Mouse (Mus musculus) midbrain, embryonic 12.5 days (tissue): ENCODE results near the gene Hormad2. TPM values are rescaled to one million over a fixed set of nuclear protein-coding genes. Genes with fewer than 3 reads are reported as not detected.

Experiments
- ATAC-seq: fragments of 200-750 bp; cut with Nextera tagmentation; 2 replicates; pipeline ENCODE4 v1.8.0; 2017; ENCODE audit warnings: low read depth, moderate TSS enrichment, moderate library complexity; ENCODE audit not compliant: low FRiP score
- H3K27ac ChIP-seq: fragments of 300-500 bp; sonication (generic); replicated peaks from 2 replicates; pipeline ENCODE4 v1.5.1; 2016; ENCODE audit warnings: mild to moderate bottlenecking
- H3K27me3 ChIP-seq: fragments of 300-500 bp; sonication (generic); 2 replicates; pipeline ENCODE4 v1.6.1; 2016; ENCODE audit warnings: mild to moderate bottlenecking
- H3K36me3 ChIP-seq: fragments of 300-500 bp; sonication (generic); 2 replicates; pipeline ENCODE4 v1.6.1; 2016
- H3K4me1 ChIP-seq: fragments of 300-500 bp; sonication (generic); 2 replicates; pipeline ENCODE4 v1.6.1; 2016
- H3K4me2 ChIP-seq: fragments of 300-500 bp; sonication (generic); replicated peaks from 2 replicates; pipeline ENCODE4 v1.6.1; 2016; ENCODE audit warnings: mild to moderate bottlenecking, moderate library complexity
- H3K4me3 ChIP-seq: fragments of 300-500 bp; sonication (generic); 2 replicates; pipeline ENCODE4 v1.5.1; 2016; ENCODE audit warnings: mild to moderate bottlenecking
- H3K9ac ChIP-seq: fragments of 300-500 bp; sonication (generic); replicated peaks from 2 replicates; pipeline ENCODE4 v1.6.1; 2016; ENCODE audit warnings: mild to moderate bottlenecking, moderate library complexity
- H3K9me3 ChIP-seq: fragments of 300-500 bp; sonication (generic); 2 replicates; pipeline ENCODE4 v1.6.1; 2016; ENCODE audit warnings: mild to moderate bottlenecking
- WGBS: fragments of 180-500 bp; shearing (Covaris S2); methylation state at CpG from one replicate; pipeline ENCODE4 v1.1.7; 2016; 5-methylcytosine and 5-hydroxymethylcytosine counted together
- polyA plus RNA-seq: library from polyadenylated mRNA; unstranded; fragments of >200 nt; fragmentation: Nextera tagmentation; extraction: Ambion mirVana; gene quantifications from 2 replicates; pipeline ENCODE4 v1.2.1, GENCODE M21; 2016

Hormad2 gene
- polyA plus RNA-seq, 1 experiment from 2014 or later, result not detected

DNA sequence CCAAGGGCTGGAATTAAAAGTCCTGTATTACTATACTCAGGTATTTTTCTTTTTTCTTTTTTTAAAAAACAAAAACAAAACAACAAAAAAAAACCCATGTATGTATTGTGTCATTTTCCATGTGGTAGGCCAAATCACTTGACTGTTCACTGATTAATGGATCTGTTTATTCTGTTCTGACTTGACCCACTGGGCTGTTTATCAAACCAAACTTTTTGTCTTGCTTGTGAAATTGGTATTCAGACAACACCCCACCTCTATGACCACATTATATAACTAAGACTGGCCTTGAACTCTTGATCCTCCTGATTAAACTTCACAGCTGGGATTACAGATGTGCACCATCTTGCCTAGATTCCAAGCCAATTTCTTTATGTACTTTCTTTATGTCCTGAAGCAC is 46.7 kb downstream of the Hormad2 start:
- Histone ChIP-seq H3K4me3 (no peak overlapping the region), H3K9me3 (no peaks in the 10 kb centered on the region), H3K27ac (no peak overlapping the region), H3K4me1 (no peaks in the 10 kb centered on the region), H3K4me2 (no peak overlapping the region), H3K27me3 (no peaks in the 10 kb centered on the region), H3K9ac (no peak overlapping the region), H3K36me3 (no peaks in the 10 kb centered on the region)
- no peak for ATAC-seq

DNA sequence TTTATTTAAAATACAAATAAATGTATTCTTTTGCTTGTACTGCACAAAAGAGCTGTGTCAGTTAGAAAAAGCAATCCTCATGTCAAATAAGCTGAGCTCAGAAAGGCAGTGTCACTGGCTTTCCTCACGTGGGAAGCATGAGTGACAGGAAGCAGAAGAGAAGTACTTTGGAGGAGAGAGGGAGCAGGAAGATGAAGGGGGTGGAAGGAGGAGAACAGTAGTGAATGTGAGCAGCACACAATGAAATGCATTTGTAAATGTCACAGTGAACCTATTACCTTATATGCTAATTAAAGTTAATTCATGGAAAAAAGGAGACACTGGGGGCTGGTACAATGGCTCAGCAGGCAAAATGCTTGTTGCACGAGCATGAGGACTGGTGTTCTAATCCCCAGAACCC is 52.9 kb downstream of the Hormad2 start:
- H3K27ac ChIP-seq, result no peak overlapping the region
- no peak overlapping the region for H3K4me3 ChIP-seq
- H3K36me3 ChIP-seq, result no peaks in the 10 kb centered on the region
- 13% methylated on average over 2 of the region's 2 CpGs for WGBS
- H3K9ac ChIP-seq, result no peak overlapping the region
- H3K27me3 ChIP-seq, result no peaks in the 10 kb centered on the region
- no peaks in the 10 kb centered on the region for H3K4me1 ChIP-seq
- no peak overlapping the region for H3K4me2 ChIP-seq
- ATAC-seq, result no peak
- no peaks in the 10 kb centered on the region for H3K9me3 ChIP-seq

DNA sequence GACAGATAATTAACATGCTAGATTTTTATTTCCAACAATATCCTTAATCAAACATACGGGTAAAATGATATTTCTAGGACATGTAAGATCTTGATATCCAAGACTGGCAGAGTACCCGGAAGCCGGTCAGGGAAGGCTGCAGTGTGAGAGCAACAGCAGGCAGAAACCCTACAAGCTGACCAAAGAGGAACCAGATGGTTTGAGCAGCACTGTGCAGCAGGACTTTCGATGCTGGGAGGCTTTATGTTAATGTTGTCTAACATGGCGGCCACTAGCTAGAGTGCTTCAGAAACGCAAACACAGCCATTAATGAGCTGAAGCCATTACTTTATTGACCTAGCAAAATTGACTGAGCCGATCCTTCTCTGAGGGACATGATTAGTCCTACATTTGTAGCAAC is 58.6 kb downstream of the Hormad2 start:
- H3K4me2 ChIP-seq, result no peak overlapping the region
- WGBS, result 90% methylated on average over 7 of the region's 7 CpGs
- no peaks in the 10 kb centered on the region for H3K36me3 ChIP-seq
- ATAC-seq, result no peak
- H3K4me3 ChIP-seq, result no peak overlapping the region
- H3K9ac ChIP-seq, result no peak overlapping the region
- no peaks in the 10 kb centered on the region for H3K9me3 ChIP-seq
- H3K4me1 ChIP-seq, result no peaks in the 10 kb centered on the region
- H3K27me3 ChIP-seq, result no peaks in the 10 kb centered on the region
- H3K27ac ChIP-seq, result no peak overlapping the region

DNA sequence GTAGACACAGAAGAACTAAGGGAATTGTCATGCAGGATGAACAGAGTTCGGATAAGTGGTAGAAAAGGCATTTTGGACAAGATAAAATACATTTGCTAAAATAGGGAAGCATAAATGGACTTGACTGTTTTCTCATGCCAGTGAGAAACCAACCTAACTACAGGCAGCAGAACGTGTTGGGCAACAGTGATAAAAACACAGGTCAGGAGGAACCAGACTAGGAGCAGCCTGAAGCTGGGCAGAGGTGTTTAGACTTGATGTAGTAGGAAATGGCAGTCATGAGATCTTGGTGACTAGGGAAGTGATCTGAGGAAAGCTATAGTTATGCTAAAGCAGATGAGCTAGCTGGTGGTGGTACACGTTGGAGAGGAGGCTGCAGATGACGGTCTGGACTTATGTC is 61.0 kb downstream of the Hormad2 start:
- WGBS, result 84% methylated on average over 4 of the region's 4 CpGs
- Histone ChIP-seq H3K4me1 (no peaks in the 10 kb centered on the region), H3K36me3 (no peaks in the 10 kb centered on the region), H3K4me2 (no peak overlapping the region), H3K27ac (no peak overlapping the region), H3K9me3 (no peaks in the 10 kb centered on the region), H3K27me3 (no peaks in the 10 kb centered on the region), H3K4me3 (no peak overlapping the region), H3K9ac (no peak overlapping the region)
- no peak for ATAC-seq

DNA sequence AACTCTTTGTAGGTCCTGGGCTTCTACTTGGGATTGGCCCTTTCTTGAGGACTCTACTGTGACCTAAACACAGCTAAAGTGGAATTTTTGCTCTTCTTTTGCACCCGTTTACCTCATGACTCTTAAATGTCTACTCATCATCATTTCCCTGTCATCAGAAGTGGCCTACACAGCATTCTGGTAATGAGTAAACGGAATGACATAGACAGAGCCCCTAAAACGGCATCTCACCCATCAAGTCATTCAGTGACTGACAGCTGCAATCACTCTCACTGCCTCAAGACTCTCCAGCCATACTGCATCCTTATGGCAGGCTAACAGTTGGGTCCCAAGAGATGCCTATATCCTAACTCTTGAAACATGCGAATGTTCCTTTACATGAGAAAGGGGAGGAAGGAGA is 74.5 kb downstream of the Hormad2 start:
- Histone ChIP-seq H3K27ac (no peak overlapping the region), H3K4me1 (no peaks in the 10 kb centered on the region), H3K27me3 (no peaks in the 10 kb centered on the region), H3K9me3 (no peaks in the 10 kb centered on the region), H3K4me2 (no peak overlapping the region), H3K9ac (no peak overlapping the region), H3K36me3 (no peaks in the 10 kb centered on the region), H3K4me3 (no peak overlapping the region)
- ATAC-seq, result no peak
- WGBS, result 82% methylated on average over 4 of the region's 4 CpGs

DNA sequence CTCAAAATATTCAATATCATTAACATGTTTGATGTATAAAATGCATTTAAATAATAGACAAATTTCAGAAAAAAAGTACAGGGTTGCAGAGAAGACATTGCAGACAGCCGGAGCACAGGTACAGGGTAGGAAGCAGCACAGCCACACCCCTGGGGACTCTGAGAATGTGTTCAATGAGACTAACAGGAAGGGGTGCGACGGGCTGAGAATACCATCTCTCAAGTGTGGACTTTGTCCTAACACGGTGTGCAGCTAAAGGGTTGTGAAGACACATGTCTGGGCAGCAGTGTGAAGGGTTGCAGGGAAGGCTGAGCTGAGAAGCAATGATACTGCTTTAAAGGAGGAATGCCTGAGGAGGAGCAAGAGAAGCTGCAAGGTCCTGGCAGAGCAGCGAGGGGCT is 85.5 kb downstream of the Hormad2 start:
- ATAC-seq, result no peak
- H3K9ac ChIP-seq, result no peak overlapping the region
- no peak overlapping the region for H3K4me3 ChIP-seq
- no peak overlapping the region for H3K27ac ChIP-seq
- 0 out of 2 replicates have a peak, but pooled peaks cover 2% of the 10 kb centered on the region for H3K9me3 ChIP-seq
- H3K27me3 ChIP-seq, result 0 out of 2 replicates have a peak, but pooled peaks cover 5% of the 10 kb centered on the region
- H3K36me3 ChIP-seq, result no peaks in the 10 kb centered on the region
- no peaks in the 10 kb centered on the region for H3K4me1 ChIP-seq
- H3K4me2 ChIP-seq, result no peak overlapping the region
- 74% methylated on average over 5 of the region's 5 CpGs for WGBS

DNA sequence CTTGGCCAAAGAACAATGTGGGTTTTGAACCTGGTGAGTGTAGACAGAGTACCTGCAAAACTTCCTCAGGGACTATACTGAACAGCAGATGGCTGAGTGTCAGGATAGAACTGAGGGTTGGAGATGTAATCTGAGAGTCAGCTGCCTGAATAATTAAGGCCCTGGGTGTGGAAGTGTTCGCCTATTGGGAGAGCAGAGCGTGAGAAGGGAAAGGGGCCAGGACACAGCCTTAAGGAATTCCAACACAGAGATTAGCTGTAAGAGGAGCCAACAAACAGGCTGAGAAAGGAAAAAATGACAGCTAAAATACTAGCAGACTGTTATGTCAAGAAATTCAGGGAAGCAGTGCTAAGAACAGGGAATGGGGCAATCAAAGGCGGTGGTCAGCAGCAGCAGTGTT is 88.3 kb downstream of the Hormad2 start:
- Histone ChIP-seq H3K4me2 (no peak overlapping the region), H3K27ac (no peak overlapping the region), H3K9ac (no peak overlapping the region), H3K4me3 (no peak overlapping the region), H3K27me3 (0 out of 2 replicates have a peak, but pooled peaks cover 5% of the 10 kb centered on the region), H3K9me3 (no peaks in the 10 kb centered on the region), H3K36me3 (no peaks in the 10 kb centered on the region), H3K4me1 (no peaks in the 10 kb centered on the region)
- ATAC-seq, result no peak
- WGBS, result 64% methylated on average over 3 of the region's 3 CpGs

DNA sequence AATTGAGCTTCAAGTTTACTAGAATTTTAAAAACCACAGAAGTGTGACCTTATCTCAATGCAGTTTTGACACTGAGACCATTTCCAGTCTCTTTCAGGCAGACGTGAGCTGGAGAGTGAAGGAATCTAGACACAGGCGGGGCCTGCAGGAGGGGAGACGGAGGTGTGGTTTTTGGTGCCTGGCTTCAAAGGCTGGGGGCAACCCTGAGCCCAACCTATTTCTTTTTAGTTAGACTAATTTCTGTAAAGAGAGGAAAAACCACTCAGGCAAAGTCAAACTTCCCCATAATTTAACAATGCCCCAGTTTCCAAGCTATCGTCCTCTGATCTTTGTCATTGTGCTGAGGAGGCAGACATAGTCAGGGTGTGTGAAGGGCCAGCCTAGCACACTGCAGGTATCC is 97.0 kb downstream of the Hormad2 start:
- Histone ChIP-seq H3K27ac (no peak overlapping the region), H3K9me3 (no peaks in the 10 kb centered on the region), H3K9ac (no peak overlapping the region), H3K4me2 (no peak overlapping the region), H3K27me3 (no peaks in the 10 kb centered on the region), H3K4me3 (no peak overlapping the region), H3K36me3 (no peaks in the 10 kb centered on the region), H3K4me1 (no peaks in the 10 kb centered on the region)
- WGBS, result 36% methylated on average over 4 of the region's 4 CpGs
- no peak for ATAC-seq

DNA sequence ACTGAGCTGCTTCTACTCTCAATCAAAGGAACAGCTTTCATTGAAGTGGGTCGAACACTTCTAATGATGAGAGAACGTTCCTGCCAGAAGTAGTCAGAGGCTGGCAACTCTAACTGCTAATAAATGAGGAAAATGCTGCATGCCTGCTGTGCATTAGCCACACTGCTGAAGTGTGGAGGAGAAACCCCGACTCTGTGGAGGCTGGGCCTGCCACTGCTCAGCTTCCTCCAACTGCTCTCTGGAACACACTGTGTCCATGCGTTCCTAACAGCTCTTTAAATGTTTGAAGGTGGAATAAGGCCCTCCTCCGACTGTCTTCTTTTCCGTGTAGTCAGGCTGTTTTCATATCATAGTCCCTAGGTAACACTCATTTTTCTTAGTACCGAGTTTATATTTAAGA is 98.9 kb downstream of the Hormad2 start:
- Histone ChIP-seq H3K36me3 (no peaks in the 10 kb centered on the region), H3K4me3 (no peak overlapping the region), H3K4me2 (no peak overlapping the region), H3K27ac (no peak overlapping the region), H3K9me3 (no peaks in the 10 kb centered on the region), H3K27me3 (no peaks in the 10 kb centered on the region), H3K9ac (no peak overlapping the region), H3K4me1 (no peaks in the 10 kb centered on the region)
- ATAC-seq, result no peak
- 63% methylated on average over 7 of the region's 7 CpGs for WGBS

DNA sequence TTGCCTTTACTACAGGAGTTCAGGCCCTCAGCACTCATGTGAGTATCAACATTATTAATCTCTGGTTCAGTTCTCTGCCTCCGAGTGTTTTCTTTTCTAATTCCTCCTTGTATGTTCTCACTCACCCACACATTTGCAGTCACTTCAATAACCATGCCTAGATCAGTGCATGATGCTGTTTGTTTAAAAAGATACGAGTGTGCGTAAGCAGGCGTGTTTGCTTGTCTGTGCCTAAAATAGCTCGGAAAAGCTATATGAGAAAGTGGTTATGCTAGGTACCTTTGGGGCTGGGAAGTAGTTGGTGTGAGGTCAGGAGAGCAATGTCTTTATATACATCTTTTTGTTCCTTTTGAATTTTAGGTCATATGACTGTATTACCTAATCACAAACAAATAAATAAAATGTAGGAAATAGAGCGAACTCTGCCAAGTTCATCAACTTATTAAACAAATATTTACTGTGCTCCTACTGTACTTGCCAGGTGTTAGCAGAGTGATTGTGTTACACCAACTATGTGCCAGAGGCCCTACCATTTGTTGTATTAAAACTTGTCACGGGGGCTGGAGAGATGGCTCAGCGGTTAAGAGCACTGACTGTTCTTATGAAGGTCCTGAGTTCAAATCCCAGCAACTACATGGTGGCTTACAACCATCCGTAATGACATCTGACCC is 100.7 kb downstream of the Hormad2 start:
- no peaks in the 10 kb centered on the region for H3K27me3 ChIP-seq
- 91% methylated on average over 9 of the region's 9 CpGs for WGBS
- H3K36me3 ChIP-seq, result no peaks in the 10 kb centered on the region
- no peak overlapping the region for H3K27ac ChIP-seq
- H3K4me3 ChIP-seq, result no peak overlapping the region
- H3K4me2 ChIP-seq, result no peak overlapping the region
- ATAC-seq, result no peak
- H3K9me3 ChIP-seq, result no peaks in the 10 kb centered on the region
- no peaks in the 10 kb centered on the region for H3K4me1 ChIP-seq
- H3K9ac ChIP-seq, result no peak overlapping the region

DNA sequence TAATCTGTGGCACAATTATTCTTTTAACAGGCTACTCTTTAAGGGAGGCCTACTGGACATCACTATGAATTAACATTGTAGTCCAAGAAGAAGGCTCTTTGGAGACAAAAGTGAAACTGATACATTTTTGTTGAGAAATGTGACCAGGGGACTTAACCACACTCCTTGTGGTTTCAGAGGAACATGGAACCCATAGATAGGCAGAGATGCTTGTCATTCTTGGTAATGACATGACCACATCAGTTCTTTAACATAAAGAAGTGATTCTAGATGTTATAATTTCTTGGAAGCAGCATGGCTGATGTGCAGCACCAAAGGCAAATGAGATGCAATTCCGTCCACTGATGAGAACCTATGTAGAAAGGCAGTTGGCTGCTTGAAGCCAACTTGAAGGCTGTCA is 101.6 kb downstream of the Hormad2 start:
- Histone ChIP-seq H3K27ac (no peak overlapping the region), H3K4me1 (no peaks in the 10 kb centered on the region), H3K9me3 (no peaks in the 10 kb centered on the region), H3K4me2 (no peak overlapping the region), H3K36me3 (no peaks in the 10 kb centered on the region), H3K27me3 (no peaks in the 10 kb centered on the region), H3K4me3 (no peak overlapping the region), H3K9ac (no peak overlapping the region)
- ATAC-seq, result no peak
- WGBS, result 95% methylated on average over 1 of the region's 1 CpGs

DNA sequence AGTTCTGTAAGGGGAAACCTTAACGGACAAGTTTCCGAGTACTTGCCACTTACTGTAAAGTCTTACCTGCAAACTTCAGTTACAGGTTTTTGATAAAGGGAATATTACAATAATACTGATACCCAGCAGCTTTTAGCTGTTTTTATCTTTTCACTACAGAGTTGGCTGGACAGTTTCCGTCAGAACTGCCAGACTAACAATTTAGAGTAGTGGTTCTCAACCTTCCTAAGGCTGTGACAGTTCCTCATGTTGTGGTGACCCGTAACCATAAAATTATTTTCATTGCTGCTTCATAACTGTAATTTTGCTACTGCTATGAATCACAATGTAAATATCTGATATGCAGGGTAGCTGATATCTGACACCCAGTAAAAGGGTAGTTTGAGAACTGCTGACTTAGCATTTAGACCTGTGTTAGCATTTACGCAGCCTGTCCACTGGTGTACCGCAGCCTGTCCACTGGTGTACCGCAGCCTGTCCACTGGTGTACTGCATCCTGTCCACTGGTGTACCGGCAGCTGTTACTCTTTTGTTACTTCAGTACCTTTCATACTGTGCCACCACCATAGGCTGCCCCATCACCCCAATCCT is 104.1 kb downstream of the Hormad2 start:
- no peaks in the 10 kb centered on the region for H3K9me3 ChIP-seq
- H3K27ac ChIP-seq, result no peak overlapping the region
- H3K27me3 ChIP-seq, result no peaks in the 10 kb centered on the region
- no peak overlapping the region for H3K4me3 ChIP-seq
- WGBS, result 88% methylated on average over 8 of the region's 8 CpGs
- no peak overlapping the region for H3K4me2 ChIP-seq
- H3K36me3 ChIP-seq, result no peaks in the 10 kb centered on the region
- no peak for ATAC-seq
- H3K9ac ChIP-seq, result no peak overlapping the region
- H3K4me1 ChIP-seq, result no peaks in the 10 kb centered on the region
